Mouse (Mus musculus): ENCODE measurements around the gene Stard13.

GRCm38 (mm10) chr5:151149509-151149908, 84.1 kb downstream of the Stard13 start:
- TF ChIP-seq POLR2A (IDR thresholded peaks at IDR 0.05; ENCODE audit: insufficient read depth, low read depth, low read length) (no peak), CTCF (IDR thresholded peaks at IDR 0.05; ENCODE audit: insufficient read depth, low read depth, low read length) (no peak)
